Mouse (Mus musculus) hindbrain, embryonic 15.5 days (tissue): ENCODE results near the gene Dapp1. TPM values are rescaled to one million over a fixed set of nuclear protein-coding genes. Genes with fewer than 3 reads are reported as not detected.
"Not testable (repeated sequence)": the region's sequence is repeated elsewhere in the genome, so short reads cannot be mapped to it uniquely, and the experiment has no call there.

Source experiments
- ATAC-seq: fragments of 200-750 bp; cut with Nextera tagmentation; 2 replicates; pipeline ENCODE4 v1.8.0; 2017; ENCODE audit warnings: low read depth, moderate number of reproducible peaks, moderate TSS enrichment; ENCODE audit not compliant: low FRiP score
- H3K27ac ChIP-seq: fragments of 300-500 bp; sonication (generic); replicated peaks from 2 replicates; pipeline ENCODE4 v1.5.1; 2015; ENCODE audit warnings: mild to moderate bottlenecking, inconsistent platforms
- H3K27me3 ChIP-seq: fragments of 300-500 bp; sonication (generic); 2 replicates; pipeline ENCODE4 v1.6.1; 2015; ENCODE audit warnings: control low read depth, inconsistent platforms
- H3K36me3 ChIP-seq: fragments of 300-500 bp; sonication (generic); 2 replicates; pipeline ENCODE4 v1.6.1; 2015; ENCODE audit warnings: control low read depth, inconsistent platforms
- H3K4me1 ChIP-seq: fragments of 300-500 bp; sonication (generic); replicated peaks from 2 replicates; pipeline ENCODE4 v1.6.1; 2015; ENCODE audit warnings: control low read depth, inconsistent platforms
- H3K4me2 ChIP-seq: fragments of 300-500 bp; sonication (generic); 2 replicates; pipeline ENCODE4 v1.6.1; 2015; ENCODE audit warnings: moderate library complexity, mild to moderate bottlenecking, inconsistent platforms
- H3K4me3 ChIP-seq: fragments of 300-500 bp; sonication (generic); 2 replicates; pipeline ENCODE4 v1.5.1; 2015; ENCODE audit warnings: mild to moderate bottlenecking, inconsistent platforms
- H3K9ac ChIP-seq: fragments of 300-500 bp; sonication (generic); 2 replicates; pipeline ENCODE4 v1.6.1; 2015; ENCODE audit warnings: inconsistent platforms
- H3K9me3 ChIP-seq: fragments of 300-500 bp; sonication (generic); 2 replicates; pipeline ENCODE4 v1.6.1; 2016; ENCODE audit warnings: control low read depth, inconsistent platforms
- WGBS: fragments of 180-500 bp; shearing (Covaris S2); methylation state at CpG from one replicate; pipeline ENCODE4 v1.1.7; 2015; 5-methylcytosine and 5-hydroxymethylcytosine counted together
- polyA plus RNA-seq: library from polyadenylated mRNA; unstranded; fragments of >200 nt; fragmentation: Nextera tagmentation; extraction: Ambion mirVana; gene quantifications from 2 replicates; pipeline ENCODE4 v1.2.1, GENCODE M21; 2015

Dapp1 gene
- polyA plus RNA-seq, 1 experiment from 2014 or later, result 1.7 TPM

DNA sequence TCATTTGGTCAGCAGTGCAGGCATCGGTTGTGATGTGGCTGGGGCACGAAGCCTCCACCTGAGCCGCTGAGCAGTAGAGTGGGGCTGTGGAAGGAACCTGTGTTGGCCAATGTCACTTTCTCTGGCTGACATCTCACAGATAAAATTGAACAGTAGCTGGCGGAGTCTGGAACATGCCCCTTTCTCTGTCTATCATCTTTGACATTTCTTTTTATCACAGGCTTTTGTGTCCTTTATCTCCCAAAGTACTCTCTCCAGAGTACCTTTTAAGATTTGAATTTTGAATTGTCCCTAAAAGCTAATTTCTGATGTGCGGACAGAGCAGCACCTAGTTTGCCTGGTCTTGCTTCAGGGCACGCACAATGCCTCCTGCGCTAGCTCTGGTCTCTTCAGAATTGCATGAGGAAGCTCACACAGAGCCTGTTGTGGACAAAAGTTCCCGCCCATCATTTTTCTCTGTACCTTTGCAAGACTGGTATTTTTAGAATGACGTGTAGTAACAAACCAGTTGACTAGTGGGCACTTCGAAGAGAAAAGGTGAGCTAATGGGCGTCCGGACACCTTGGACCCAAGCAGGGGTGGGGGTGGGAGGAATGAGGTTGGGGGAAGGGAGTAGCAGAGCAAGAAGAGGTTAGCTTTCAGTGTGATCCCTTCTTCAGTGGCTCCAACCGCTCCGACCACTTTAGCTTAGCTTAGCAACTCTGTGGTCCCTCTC lies 13.1 kb downstream of the Dapp1 start:
- Histone ChIP-seq H3K9me3 (no peaks in the 10 kb centered on the region), H3K27ac (no peak overlapping the region), H3K4me3 (no peak overlapping the region), H3K27me3 (no peaks in the 10 kb centered on the region), H3K36me3 (no peaks in the 10 kb centered on the region), H3K4me1 (no peaks in the 10 kb centered on the region), H3K9ac (no peak overlapping the region), H3K4me2 (no peak overlapping the region)
- no peak for ATAC-seq
- 91% methylated on average over 14 of the region's 14 CpGs for WGBS

DNA sequence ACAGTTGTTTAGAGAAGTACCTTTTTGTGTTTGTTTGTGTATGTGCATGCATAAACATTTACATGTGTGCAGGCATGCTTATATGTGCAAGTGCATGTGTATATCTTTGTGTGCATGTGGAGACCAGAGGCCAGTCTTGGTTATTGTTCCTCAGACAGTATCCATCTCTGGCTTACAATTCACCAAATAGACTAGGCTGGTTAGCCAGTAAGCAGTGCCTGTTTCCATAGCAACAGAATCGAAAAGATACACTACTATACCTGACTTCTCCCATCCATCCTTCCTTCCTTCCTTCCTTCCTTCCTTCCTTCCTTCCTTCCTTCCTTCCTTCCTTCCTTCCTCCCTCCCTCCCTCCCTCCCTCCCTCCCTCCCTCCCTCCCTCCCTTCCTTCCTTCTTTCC lies 17.3 kb downstream of the Dapp1 start:
- 38% methylated on average over 1 of the region's 1 CpGs for WGBS
- H3K9ac ChIP-seq, H3K36me3 ChIP-seq, H3K4me3 ChIP-seq, H3K9me3 ChIP-seq, H3K4me1 ChIP-seq, H3K4me2 ChIP-seq, H3K27me3 ChIP-seq, H3K27ac ChIP-seq: not testable (repeated sequence)
- ATAC-seq, result peak; percentile 38; the same call in 1 of the 2 replicates

DNA sequence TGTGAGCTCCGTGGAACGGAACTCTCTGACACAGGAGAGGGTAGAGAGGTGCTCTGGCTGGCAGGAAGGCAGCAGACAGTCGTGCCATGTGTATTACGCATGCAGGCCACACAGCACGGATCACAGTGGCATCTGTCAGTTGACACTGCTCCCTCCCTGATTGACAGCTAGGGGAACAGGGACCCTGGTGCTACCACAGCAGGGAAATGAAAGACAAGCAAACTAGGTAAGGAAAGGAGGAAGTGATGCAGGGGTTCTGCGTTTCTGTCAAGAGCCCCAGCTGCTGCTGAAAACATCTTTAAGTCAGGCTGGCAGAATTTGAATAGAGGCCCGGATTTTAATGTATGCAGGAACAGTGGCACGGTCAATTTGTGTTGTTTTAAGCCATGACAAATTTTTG lies 17.8 kb downstream of the Dapp1 start:
- H3K27me3 ChIP-seq, result no peaks in the 10 kb centered on the region
- H3K27ac ChIP-seq, result no peak overlapping the region
- no peak overlapping the region for H3K9ac ChIP-seq
- H3K4me1 ChIP-seq, result no peaks in the 10 kb centered on the region
- 66% methylated on average over 8 of the region's 8 CpGs for WGBS
- H3K36me3 ChIP-seq, result no peaks in the 10 kb centered on the region
- H3K9me3 ChIP-seq, result no peaks in the 10 kb centered on the region
- no peak for ATAC-seq
- no peak overlapping the region for H3K4me3 ChIP-seq
- no peak overlapping the region for H3K4me2 ChIP-seq

DNA sequence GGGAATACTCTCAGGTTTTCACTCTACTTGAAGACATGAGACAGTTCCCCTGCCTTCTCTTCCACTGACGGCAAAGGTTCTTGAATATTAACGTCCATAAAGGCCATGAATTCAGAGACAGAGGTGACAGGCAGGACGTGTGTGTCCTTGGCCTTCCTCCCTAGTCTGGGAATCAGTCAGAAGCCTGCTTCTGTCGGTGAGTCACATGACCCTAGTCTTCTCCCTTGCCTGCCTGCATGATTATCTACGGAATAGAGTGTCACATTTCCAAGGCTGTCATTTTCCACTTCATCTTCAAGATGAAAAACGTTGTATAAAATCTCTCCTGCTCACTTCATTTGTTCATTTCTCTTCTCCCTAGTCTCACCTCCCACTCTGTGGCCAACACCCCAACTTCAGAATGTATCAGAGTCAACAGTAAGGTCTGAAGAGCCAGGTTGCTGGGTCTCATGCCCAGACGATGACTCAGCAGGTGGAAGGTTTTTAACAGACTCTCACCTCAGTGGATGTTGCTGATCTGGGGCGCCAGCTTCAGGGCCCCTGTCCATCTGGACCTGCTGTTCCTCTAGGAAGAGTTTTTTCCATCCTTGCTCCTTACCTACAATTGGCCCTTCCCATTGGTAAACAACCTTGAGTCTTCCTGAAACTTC lies 19.5 kb downstream of the Dapp1 start:
- Histone ChIP-seq H3K4me1 (no peaks in the 10 kb centered on the region), H3K27ac (no peak overlapping the region), H3K9me3 (no peaks in the 10 kb centered on the region), H3K36me3 (no peaks in the 10 kb centered on the region), H3K9ac (no peak overlapping the region), H3K27me3 (no peaks in the 10 kb centered on the region), H3K4me2 (no peak overlapping the region), H3K4me3 (no peak overlapping the region)
- WGBS, result 66% methylated on average over 8 of the region's 8 CpGs
- no peak for ATAC-seq

DNA sequence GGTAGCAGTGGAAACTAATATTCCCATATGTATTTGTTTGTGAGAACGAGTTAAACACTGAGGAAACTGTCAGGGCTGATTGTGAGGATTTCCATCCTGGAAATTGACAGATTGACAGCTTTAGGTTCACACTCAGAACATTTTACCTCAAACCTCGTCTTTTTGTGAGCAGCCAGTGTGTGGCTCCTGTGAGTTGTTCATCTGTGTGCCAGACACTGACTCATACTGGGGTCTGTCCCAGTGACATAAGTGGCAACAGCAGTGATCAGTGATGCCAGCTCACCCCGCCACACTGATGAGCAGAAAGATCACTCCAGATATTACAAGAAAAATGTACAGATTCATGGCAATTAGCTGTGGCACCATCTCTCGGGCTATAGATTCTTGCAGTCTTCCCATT lies 21.9 kb downstream of the Dapp1 start:
- Histone ChIP-seq H3K4me1 (no peaks in the 10 kb centered on the region), H3K27me3 (no peaks in the 10 kb centered on the region), H3K27ac (no peak overlapping the region), H3K9me3 (no peaks in the 10 kb centered on the region), H3K4me2 (no peak overlapping the region), H3K4me3 (no peak overlapping the region), H3K36me3 (no peaks in the 10 kb centered on the region), H3K9ac (no peak overlapping the region)
- no peak for ATAC-seq
- WGBS, result 84% methylated on average over 4 of the region's 4 CpGs

DNA sequence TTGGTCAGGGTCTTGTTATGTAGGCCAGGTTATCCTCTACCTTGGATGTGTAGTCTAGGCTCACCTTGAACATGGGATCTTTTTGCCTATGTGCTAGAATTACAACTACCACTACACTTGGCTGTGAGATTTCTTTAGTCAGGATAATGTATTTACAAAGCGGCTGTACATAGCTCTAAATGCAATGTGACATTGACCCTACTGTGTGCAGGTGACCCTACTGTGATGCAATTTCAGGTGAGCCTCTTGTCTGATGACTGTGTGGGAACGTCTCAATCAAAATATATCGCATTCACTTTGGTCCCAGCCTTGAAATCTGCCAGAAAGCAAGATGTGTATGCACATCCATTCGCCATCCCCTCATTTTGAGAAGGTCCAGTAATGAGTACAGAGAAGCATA lies 23.0 kb downstream of the Dapp1 start:
- H3K27me3 ChIP-seq, result no peaks in the 10 kb centered on the region
- no peak overlapping the region for H3K27ac ChIP-seq
- ATAC-seq, result no peak
- no peak overlapping the region for H3K4me2 ChIP-seq
- no peak overlapping the region for H3K9ac ChIP-seq
- H3K4me3 ChIP-seq, result no peak overlapping the region
- no peaks in the 10 kb centered on the region for H3K9me3 ChIP-seq
- H3K36me3 ChIP-seq, result no peaks in the 10 kb centered on the region
- peaks cover 2% of the 10 kb centered on the region; the same call in 1 of the 2 replicates for H3K4me1 ChIP-seq
- WGBS, result 97% methylated on average over 4 of the region's 4 CpGs

DNA sequence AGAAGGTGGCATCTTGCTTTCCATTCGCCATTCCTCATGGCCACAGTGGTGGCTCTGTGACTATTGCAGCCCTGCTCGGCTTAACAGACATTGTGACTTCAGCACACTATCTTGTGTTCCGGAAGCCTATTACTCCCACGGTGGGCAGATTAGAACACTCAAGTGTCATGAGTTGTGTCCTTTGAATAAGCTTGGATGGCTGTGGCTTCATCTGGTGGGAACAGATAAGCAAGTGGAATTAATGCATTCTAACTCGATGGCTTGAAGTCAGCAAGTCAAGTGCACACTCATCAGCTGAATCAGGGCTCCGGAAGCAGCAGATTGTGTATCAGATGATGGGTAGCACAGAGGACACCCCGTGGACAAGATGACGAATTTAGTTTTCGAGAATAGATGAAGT lies 23.5 kb downstream of the Dapp1 start:
- H3K27me3 ChIP-seq, result no peaks in the 10 kb centered on the region
- no peak overlapping the region for H3K9ac ChIP-seq
- H3K9me3 ChIP-seq, result no peaks in the 10 kb centered on the region
- H3K4me1 ChIP-seq, result peaks cover 7% of the 10 kb centered on the region; the same call in 1 of the 2 replicates
- no peak for ATAC-seq
- no peak overlapping the region for H3K27ac ChIP-seq
- no peak overlapping the region for H3K4me2 ChIP-seq
- 94% methylated on average over 9 of the region's 9 CpGs for WGBS
- no peak overlapping the region for H3K4me3 ChIP-seq
- no peaks in the 10 kb centered on the region for H3K36me3 ChIP-seq

DNA sequence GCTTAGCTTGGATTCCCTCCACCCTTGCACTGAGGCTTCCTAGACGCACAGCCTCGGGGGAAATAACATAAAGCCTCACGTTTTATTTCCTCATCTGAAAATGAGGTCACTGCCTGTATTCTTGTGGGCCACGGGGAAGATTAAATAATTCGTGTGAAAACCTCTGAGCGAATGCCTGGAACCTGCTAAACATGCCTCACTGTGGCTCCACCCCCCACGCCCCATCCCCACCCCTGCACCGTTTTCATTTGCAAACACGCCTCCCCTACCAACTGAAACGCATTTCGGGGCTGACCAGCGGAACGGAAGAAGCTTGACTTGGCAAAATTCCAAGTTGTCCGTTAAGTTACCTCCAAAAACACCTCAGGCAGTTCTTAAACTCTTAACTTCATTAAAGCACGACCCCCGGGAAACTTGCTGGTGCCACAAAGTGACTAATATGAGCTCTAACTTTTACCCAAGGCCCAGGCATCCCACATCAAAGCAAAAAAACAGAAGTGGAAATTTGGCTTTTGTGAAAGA lies 25.7 kb downstream of the Dapp1 start:
- peak overlapping the region; percentile 41 for H3K4me2 ChIP-seq
- peaks cover 19% of the 10 kb centered on the region for H3K4me1 ChIP-seq
- no peak for ATAC-seq
- H3K9ac ChIP-seq, result no peak overlapping the region
- no peak overlapping the region for H3K27ac ChIP-seq
- H3K9me3 ChIP-seq, result no peaks in the 10 kb centered on the region
- no peaks in the 10 kb centered on the region for H3K36me3 ChIP-seq
- 27% methylated on average over 16 of the region's 16 CpGs for WGBS
- 0 out of 2 replicates have a peak overlapping the region, but pooled peaks have one; percentile 2 for H3K4me3 ChIP-seq
- no peaks in the 10 kb centered on the region for H3K27me3 ChIP-seq

DNA sequence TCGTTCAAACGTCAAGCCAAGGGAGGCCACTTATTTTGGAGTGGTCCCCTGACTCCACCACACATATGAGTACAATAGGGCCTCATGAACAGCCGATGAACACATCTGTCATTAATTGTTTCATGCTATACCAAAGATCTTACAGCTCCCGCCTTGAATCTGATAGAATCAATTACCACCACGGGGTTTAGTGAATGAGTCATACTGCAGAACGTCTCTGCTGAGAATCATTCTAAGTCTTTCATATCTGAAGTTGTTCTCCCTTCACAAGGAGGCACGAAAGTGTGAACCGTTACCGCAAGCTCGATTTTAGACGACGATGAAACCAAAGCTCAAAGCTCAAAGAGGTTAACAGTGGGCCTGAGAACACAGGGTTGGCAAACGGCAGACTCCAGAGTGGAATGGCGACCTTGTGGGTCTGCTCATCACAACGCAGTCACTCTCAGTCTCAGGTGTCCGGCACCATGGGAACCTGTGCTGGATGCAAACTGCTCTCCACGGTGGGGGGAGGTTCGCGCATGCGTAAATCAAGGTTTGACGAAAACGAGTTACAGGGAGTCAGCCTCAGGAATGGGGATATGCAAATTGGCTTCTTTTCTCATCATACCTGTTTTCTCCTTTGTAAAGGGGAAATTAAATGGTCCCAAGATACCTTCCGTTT lies 27.0 kb downstream of the Dapp1 start:
- 63% methylated on average over 23 of the region's 23 CpGs for WGBS
- Histone ChIP-seq H3K4me1 (peaks cover 19% of the 10 kb centered on the region), H3K4me3 (no peak overlapping the region), H3K36me3 (no peaks in the 10 kb centered on the region), H3K4me2 (no peak overlapping the region), H3K9ac (no peak overlapping the region), H3K27me3 (no peaks in the 10 kb centered on the region), H3K9me3 (no peaks in the 10 kb centered on the region), H3K27ac (no peak overlapping the region)
- ATAC-seq, result no peak

DNA sequence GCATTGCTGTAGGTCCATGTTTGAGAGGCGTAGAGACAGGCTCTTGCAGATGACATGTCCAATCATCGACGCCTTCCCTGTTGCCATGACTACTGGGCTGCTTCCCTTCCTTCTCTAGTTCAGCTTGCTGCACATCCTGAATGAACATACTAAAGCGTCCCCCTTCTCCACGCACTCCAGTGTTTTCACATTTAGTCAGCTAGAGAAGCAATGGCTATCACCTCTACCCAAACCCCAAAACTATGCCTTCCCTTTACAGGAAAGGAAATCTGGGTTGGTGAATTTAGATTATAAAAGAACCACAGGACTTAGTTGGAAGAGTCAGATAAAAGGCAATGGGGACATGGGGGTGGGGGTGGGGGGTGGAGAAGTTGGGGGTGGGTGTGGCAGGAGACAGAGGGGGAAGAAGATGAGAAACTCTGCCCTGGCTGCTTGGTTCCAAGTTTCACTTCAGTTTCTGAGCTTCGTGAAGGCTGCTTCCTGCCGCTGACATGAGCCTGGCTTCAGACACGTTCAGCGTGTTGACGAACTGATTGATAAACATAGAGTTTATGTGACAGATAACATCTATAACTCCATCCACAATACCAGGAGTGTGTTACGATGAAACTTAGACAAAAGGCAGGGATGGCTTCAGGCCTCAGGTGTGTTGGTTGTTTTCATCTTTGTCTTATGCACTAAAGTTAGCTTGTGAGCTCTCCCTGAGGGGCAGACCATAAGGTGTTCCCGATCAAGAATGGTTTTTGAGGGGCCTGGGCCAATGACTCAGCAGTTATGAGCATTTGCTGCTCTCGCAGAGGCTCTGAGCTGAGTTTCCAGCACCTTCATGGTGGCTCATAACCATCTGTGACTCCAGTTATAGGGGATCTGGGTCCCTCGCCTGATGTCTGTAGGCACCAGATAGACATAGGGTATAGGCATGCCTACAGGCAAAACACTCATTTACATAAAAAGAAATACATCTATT lies 28.1 kb downstream of the Dapp1 start:
- H3K9me3 ChIP-seq, result no peaks in the 10 kb centered on the region
- no peak overlapping the region for H3K9ac ChIP-seq
- WGBS, result 63% methylated on average over 14 of the region's 14 CpGs
- H3K4me1 ChIP-seq, result peaks cover 19% of the 10 kb centered on the region
- peak; percentile 94 for ATAC-seq
- no peaks in the 10 kb centered on the region for H3K27me3 ChIP-seq
- H3K27ac ChIP-seq, result peak overlapping the region; percentile 67
- peak overlapping the region; percentile 30; the same call in 1 of the 2 replicates for H3K4me2 ChIP-seq
- no peak overlapping the region for H3K4me3 ChIP-seq
- H3K36me3 ChIP-seq, result no peaks in the 10 kb centered on the region

DNA sequence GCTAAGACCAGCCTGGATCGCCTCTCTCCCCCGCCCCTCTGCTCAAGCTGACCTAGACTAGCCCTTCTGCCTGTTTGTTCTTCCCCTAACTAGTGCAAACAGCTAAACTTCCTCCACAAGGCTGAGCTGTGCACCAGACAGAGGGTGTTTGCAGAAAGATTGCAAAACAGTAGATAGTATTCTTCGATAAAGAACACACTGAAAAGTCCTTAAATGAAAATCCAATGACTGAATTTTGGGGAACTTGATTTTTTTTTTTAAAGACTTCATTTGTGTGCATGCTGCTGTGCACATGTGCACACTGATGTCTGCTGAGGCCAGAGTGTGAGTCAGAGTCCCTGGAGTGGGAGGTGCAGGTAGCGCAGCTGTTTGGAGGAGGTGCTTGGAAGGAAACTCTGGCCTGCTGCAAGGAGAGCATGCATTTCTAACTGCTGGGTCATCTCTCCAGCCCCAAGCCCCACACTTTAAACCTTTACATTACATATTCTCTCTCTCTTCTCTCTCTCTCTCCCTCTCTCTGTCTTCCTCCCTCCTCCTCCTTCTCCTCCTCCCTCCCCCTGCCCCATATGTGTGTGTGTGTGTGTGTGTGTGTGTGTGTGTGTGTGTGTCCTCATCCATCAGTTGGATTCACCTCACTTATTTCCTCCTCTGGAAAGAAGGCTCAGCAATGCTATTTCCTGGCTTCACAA lies 29.0 kb downstream of the Dapp1 start:
- H3K4me3 ChIP-seq, result no peak overlapping the region
- H3K9me3 ChIP-seq, result no peaks in the 10 kb centered on the region
- H3K36me3 ChIP-seq, result no peaks in the 10 kb centered on the region
- peak overlapping the region; percentile 67 for H3K27ac ChIP-seq
- H3K4me2 ChIP-seq, result peak overlapping the region; percentile 30; the same call in 1 of the 2 replicates
- no peak overlapping the region for H3K9ac ChIP-seq
- no peaks in the 10 kb centered on the region for H3K27me3 ChIP-seq
- peak; percentile 69 for ATAC-seq
- peaks cover 19% of the 10 kb centered on the region for H3K4me1 ChIP-seq
- 71% methylated on average over 4 of the region's 4 CpGs for WGBS
